Mouse (Mus musculus): ENCODE data around the gene Asap2. TPM values are rescaled to one million over a fixed set of nuclear protein-coding genes. Genes with fewer than 3 reads are reported as not detected.

Asap2 gene
- total and polyA plus RNA-seq, 3 experiments, result 0.46 to 1.9 TPM; not detected in 1

- H3K9me3 ChIP-seq (replicated peaks; ENCODE audit: insufficient read depth, low read length), result no peaks in the 10 kb centered on the region
- H3K36me3 ChIP-seq (ENCODE audit: control insufficient read depth in 1 of 2, insufficient read depth in 2 of 2, low read length in 2 of 2), result no peaks in the 10 kb centered on the region
- H3K4me1 ChIP-seq (ENCODE audit: control insufficient read depth in 1 of 2, insufficient read depth in 2 of 2, low read length in 2 of 2), result no peaks in the 10 kb centered on the region
- H3K9ac ChIP-seq (ENCODE audit: control insufficient read depth, low read depth, low read length, poor library complexity, severe bottlenecking), result no peak overlapping the region
- H3K27ac ChIP-seq (ENCODE audit: control insufficient read depth, low read depth, low read length), result no peak overlapping the region
- DNase-seq (ENCODE audit: low read depth, low spot score), result no peak
- no peaks in the 10 kb centered on the region for H3K27me3 ChIP-seq (ENCODE audit: control insufficient read depth in 1 of 2, insufficient read depth in 2 of 2, low read length in 2 of 2)
- no peak overlapping the region for H3K4me3 ChIP-seq (ENCODE audit: control insufficient read depth in 1 of 2, insufficient read depth in 1 of 2, low read depth in 2 of 2, low read length in 2 of 2)
- no peaks in the 10 kb centered on the region for H3K79me2 ChIP-seq (ENCODE audit: control insufficient read depth, insufficient read depth, low read length, poor library complexity)
- TF ChIP-seq ZMIZ1 (IDR thresholded peaks at IDR 0.05; ENCODE audit: low read depth, low read length), result no peak
- TF ChIP-seq POLR2A (IDR thresholded peaks at IDR 0.05; ENCODE audit: control insufficient read depth in 1 of 2, insufficient read depth in 1 of 2, low read depth in 1 of 2, low read length in 2 of 2, poor library complexity in 1 of 2), result no peak
- no peak for TF ChIP-seq MXI1 (IDR thresholded peaks at IDR 0.05; ENCODE audit: low read depth, low read length)
- TF ChIP-seq USF2 (IDR thresholded peaks at IDR 0.05; ENCODE audit: borderline replicate concordance in 1 of 2, insufficient read depth in 1 of 2, low read depth in 1 of 2, low read length in 2 of 2), result no peak
- TF ChIP-seq KAT2A (conservative IDR thresholded peaks at IDR 0.05; ENCODE audit: low read depth, low read length), result no peak
- TF ChIP-seq GABPA (IDR thresholded peaks at IDR 0.05; ENCODE audit: low read depth, low read length), result no peak
- TF ChIP-seq MAFK (IDR thresholded peaks at IDR 0.05; ENCODE audit: borderline replicate concordance, low read depth, low read length), result no peak
- no peak for TF ChIP-seq SMC3 (IDR thresholded peaks at IDR 0.05; ENCODE audit: low read depth, low read length)
- no peak for TF ChIP-seq BHLHE40 (IDR thresholded peaks at IDR 0.05; ENCODE audit: borderline replicate concordance, low read depth, low read length)
- TF ChIP-seq TBP (IDR thresholded peaks at IDR 0.05; ENCODE audit: low read depth, low read length), result no peak
- TF ChIP-seq TCF12 (IDR thresholded peaks at IDR 0.05; ENCODE audit: low read depth, low read length), result no peak
Observed at GRCm38 (mm10) chr12:21165157-21165556, 174.9 kb downstream of the Asap2 start.

GRCm38 (mm10) chr12:21165891-21166342 is 175.7 kb downstream of the Asap2 start:
- Histone ChIP-seq H3K9me3 (replicated peaks; ENCODE audit: insufficient read depth, low read length) (no peaks in the 10 kb centered on the region), H3K36me3 (ENCODE audit: control insufficient read depth in 1 of 2, insufficient read depth in 2 of 2, low read length in 2 of 2) (no peaks in the 10 kb centered on the region), H3K4me3 (ENCODE audit: control insufficient read depth in 1 of 2, insufficient read depth in 1 of 2, low read depth in 2 of 2, low read length in 2 of 2) (no peak overlapping the region), H3K27me3 (ENCODE audit: control insufficient read depth in 1 of 2, insufficient read depth in 2 of 2, low read length in 2 of 2) (no peaks in the 10 kb centered on the region), H3K27ac (ENCODE audit: control insufficient read depth, low read depth, low read length) (no peak overlapping the region), H3K9ac (ENCODE audit: control insufficient read depth, low read depth, low read length, poor library complexity, severe bottlenecking) (no peak overlapping the region), H3K4me1 (ENCODE audit: control insufficient read depth in 1 of 2, insufficient read depth in 2 of 2, low read length in 2 of 2) (no peaks in the 10 kb centered on the region), H3K79me2 (ENCODE audit: control insufficient read depth, insufficient read depth, low read length, poor library complexity) (no peaks in the 10 kb centered on the region)
- DNase-seq (ENCODE audit: low read depth, low spot score), result no peak
- TF ChIP-seq KAT2A (conservative IDR thresholded peaks at IDR 0.05; ENCODE audit: low read depth, low read length) (no peak), MYB (IDR thresholded peaks at IDR 0.05; ENCODE audit: low read depth, low read length) (no peak), EP300 (IDR thresholded peaks at IDR 0.05; ENCODE audit: low read depth in 1 of 2, low read length in 2 of 2) (no peak), RAD21 (IDR thresholded peaks at IDR 0.05; ENCODE audit: low read depth, low read length) (no peak), MAFK (IDR thresholded peaks at IDR 0.05; ENCODE audit: borderline replicate concordance, low read depth, low read length) (no peak), GABPA (IDR thresholded peaks at IDR 0.05; ENCODE audit: low read depth, low read length) (no peak), SMC3 (IDR thresholded peaks at IDR 0.05; ENCODE audit: low read depth, low read length) (no peak), UBTF (IDR thresholded peaks at IDR 0.05; ENCODE audit: borderline replicate concordance, insufficient read depth, low read depth, low read length) (no peak), GATA1 (IDR thresholded peaks at IDR 0.05; ENCODE audit: low read depth, low read length) (no peak), USF2 (IDR thresholded peaks at IDR 0.05; ENCODE audit: borderline replicate concordance in 1 of 2, insufficient read depth in 1 of 2, low read depth in 1 of 2, low read length in 2 of 2) (no peak), TCF12 (IDR thresholded peaks at IDR 0.05; ENCODE audit: low read depth, low read length) (no peak), E2F4 (IDR thresholded peaks at IDR 0.05; ENCODE audit: borderline replicate concordance, low read depth, low read length) (no peak), NRF1 (IDR thresholded peaks at IDR 0.05; ENCODE audit: insufficient read depth, low read depth, low read length, poor library complexity, severe bottlenecking) (no peak), BHLHE40 (IDR thresholded peaks at IDR 0.05; ENCODE audit: borderline replicate concordance, low read depth, low read length) (no peak), POLR2AphosphoS2 (IDR thresholded peaks at IDR 0.05; ENCODE audit: low read length) (no peak), RCOR1 (IDR thresholded peaks at IDR 0.05; ENCODE audit: low read depth, low read length) (no peak)

Measured in MEL (cell line).